Mouse (Mus musculus): ENCODE data around the gene Plpp2. TPM values are rescaled to one million over a fixed set of nuclear protein-coding genes. Genes with fewer than 3 reads are reported as not detected.

The Plpp2 gene
- polyA plus RNA-seq, 1 experiment from 2014 or later = 15.6 TPM

GRCm38 (mm10) chr10:79555238-79555724, 21.7 kb upstream of the Plpp2 start:
- DNase-seq (ENCODE audit: low spot score) (peak; percentile 48), ATAC-seq (replicated peaks; ENCODE audit: low FRiP score) (no peak; the same call in 1 of the 2 replicates)
- Histone ChIP-seq H3K9me3 (ENCODE audit: control insufficient read depth, low read length) (no peaks in the 10 kb centered on the region), H3K27ac (ENCODE audit: low read depth, low read length) (no peak overlapping the region), H3K4me3 (ENCODE audit: low read depth, low read length) (peak overlapping the region; percentile 96), H3K36me3 (ENCODE audit: control insufficient read depth, insufficient read depth, low read length) (no peaks in the 10 kb centered on the region), H3K4me1 (replicated peaks; ENCODE audit: control insufficient read depth, insufficient read depth, low read length) (peaks cover 2% of the 10 kb centered on the region; the same call in 1 of the 2 replicates), H3K4me2 (ENCODE audit: low read depth, low read length, severe bottlenecking) (peak overlapping the region; percentile 85), H3K9ac (ENCODE audit: low read length) (peak overlapping the region; percentile 97), H3K27me3 (ENCODE audit: control insufficient read depth, insufficient read depth, low read length) (no peaks in the 10 kb centered on the region)
- 24% methylated on average over 7 of the region's 7 CpGs for WGBS

GRCm38 (mm10) chr10:79554330-79555237, 21.0 kb upstream of the Plpp2 start, which contains the start of gene Mier2:
Gene Mier2, minus strand, starts transcription at chr10:79555199.
- no peak within 1 kb of the TSS for H3K27ac ChIP-seq (ENCODE audit: low read depth, low read length)
- ATAC-seq (replicated peaks; ENCODE audit: low FRiP score) (peak; percentile 91), DNase-seq (ENCODE audit: low spot score) (peak; percentile 91)
- no peaks in the 10 kb centered on the region for H3K27me3 ChIP-seq (ENCODE audit: control insufficient read depth, insufficient read depth, low read length)
- H3K36me3 ChIP-seq (ENCODE audit: control insufficient read depth, insufficient read depth, low read length) = no peaks in the 10 kb centered on the region; the same call in 1 of the 2 replicates
- peak within 1 kb of the TSS; percentile 96 for H3K4me3 ChIP-seq (ENCODE audit: low read depth, low read length)
- no peaks in the 10 kb centered on the region for H3K9me3 ChIP-seq (ENCODE audit: control insufficient read depth, low read length)
- H3K4me1 ChIP-seq (replicated peaks; ENCODE audit: control insufficient read depth, insufficient read depth, low read length) = peaks cover 2% of the 10 kb centered on the region; the same call in 1 of the 2 replicates
- peak within 1 kb of the TSS; percentile 85 for H3K4me2 ChIP-seq (ENCODE audit: low read depth, low read length, severe bottlenecking)
- H3K9ac ChIP-seq (ENCODE audit: low read length) = peak within 1 kb of the TSS; percentile 97
- 1% methylated on average over 76 of the region's 108 CpGs for WGBS

GRCm38 (mm10) chr10:79553691-79554090, 20.1 kb upstream of the Plpp2 start:
- peaks cover 8% of the 10 kb centered on the region for H3K36me3 ChIP-seq (ENCODE audit: control insufficient read depth, insufficient read depth, low read length)
- WGBS = 51% methylated on average over 10 of the region's 10 CpGs
- ATAC-seq (replicated peaks; ENCODE audit: low FRiP score) (no peak), DNase-seq (ENCODE audit: low spot score) (peak; percentile 48)
- peaks cover 2% of the 10 kb centered on the region; the same call in 1 of the 2 replicates for H3K4me1 ChIP-seq (replicated peaks; ENCODE audit: control insufficient read depth, insufficient read depth, low read length)
- peak overlapping the region; percentile 85 for H3K4me2 ChIP-seq (ENCODE audit: low read depth, low read length, severe bottlenecking)
- peak overlapping the region; percentile 97 for H3K9ac ChIP-seq (ENCODE audit: low read length)
- peak overlapping the region; percentile 96 for H3K4me3 ChIP-seq (ENCODE audit: low read depth, low read length)
- H3K9me3 ChIP-seq (ENCODE audit: control insufficient read depth, low read length) = no peaks in the 10 kb centered on the region
- H3K27me3 ChIP-seq (ENCODE audit: control insufficient read depth, insufficient read depth, low read length) = no peaks in the 10 kb centered on the region
- H3K27ac ChIP-seq (ENCODE audit: low read depth, low read length) = no peak overlapping the region

GRCm38 (mm10) chr10:79553176-79553575, 19.6 kb upstream of the Plpp2 start:
- no peak overlapping the region for H3K4me3 ChIP-seq (ENCODE audit: low read depth, low read length)
- DNase-seq (ENCODE audit: low spot score) = peak; percentile 48
- peak overlapping the region; percentile 85; the same call in 1 of the 2 replicates for H3K4me2 ChIP-seq (ENCODE audit: low read depth, low read length, severe bottlenecking)
- 92% methylated on average over 6 of the region's 6 CpGs for WGBS
- no peaks in the 10 kb centered on the region for H3K9me3 ChIP-seq (ENCODE audit: control insufficient read depth, low read length)
- no peak for ATAC-seq (replicated peaks; ENCODE audit: low FRiP score)
- H3K27ac ChIP-seq (ENCODE audit: low read depth, low read length) = no peak overlapping the region
- peaks cover 2% of the 10 kb centered on the region; the same call in 1 of the 2 replicates for H3K4me1 ChIP-seq (replicated peaks; ENCODE audit: control insufficient read depth, insufficient read depth, low read length)
- H3K9ac ChIP-seq (ENCODE audit: low read length) = no peak overlapping the region; the same call in 1 of the 2 replicates
- H3K27me3 ChIP-seq (ENCODE audit: control insufficient read depth, insufficient read depth, low read length) = no peaks in the 10 kb centered on the region
- peaks cover 11% of the 10 kb centered on the region for H3K36me3 ChIP-seq (ENCODE audit: control insufficient read depth, insufficient read depth, low read length)

- ATAC-seq (replicated peaks; ENCODE audit: low FRiP score) = no peak
- no peak overlapping the region for H3K9ac ChIP-seq (ENCODE audit: low read length)
- no peak overlapping the region for H3K27ac ChIP-seq (ENCODE audit: low read depth, low read length)
- H3K36me3 ChIP-seq (ENCODE audit: control insufficient read depth, insufficient read depth, low read length) = peaks cover 14% of the 10 kb centered on the region
- H3K4me1 ChIP-seq (replicated peaks; ENCODE audit: control insufficient read depth, insufficient read depth, low read length) = peaks cover 2% of the 10 kb centered on the region; the same call in 1 of the 2 replicates
- peak; percentile 43 for DNase-seq (ENCODE audit: low spot score)
- no peak overlapping the region for H3K4me2 ChIP-seq (ENCODE audit: low read depth, low read length, severe bottlenecking)
- WGBS = 94% methylated on average over 8 of the region's 8 CpGs
- H3K4me3 ChIP-seq (ENCODE audit: low read depth, low read length) = no peak overlapping the region
- no peaks in the 10 kb centered on the region for H3K27me3 ChIP-seq (ENCODE audit: control insufficient read depth, insufficient read depth, low read length)
- H3K9me3 ChIP-seq (ENCODE audit: control insufficient read depth, low read length) = no peaks in the 10 kb centered on the region
These were observed 18.9 kb upstream of the Plpp2 start for GRCm38 (mm10) chr10:79552531-79552930.

DNA sequence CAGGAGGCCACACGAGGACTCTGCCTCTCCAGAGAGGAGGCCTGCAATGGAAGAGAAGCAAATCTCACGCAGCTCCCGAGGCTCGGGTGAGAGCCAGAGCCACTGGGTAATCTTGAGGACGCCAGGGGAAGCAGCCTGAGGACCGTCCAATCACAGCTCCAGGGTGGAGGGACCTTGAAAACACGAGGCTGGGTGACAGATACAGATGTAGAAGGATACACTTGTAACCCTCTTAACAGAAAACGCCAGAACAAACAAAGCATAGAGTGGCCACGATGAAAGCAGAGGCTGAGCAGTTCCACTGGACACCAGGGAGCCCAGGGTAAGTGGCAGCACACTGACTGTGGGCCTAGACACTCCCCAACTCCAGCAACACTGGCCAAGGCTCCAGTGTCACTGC, 16.8 kb upstream of the Plpp2 start:
- WGBS = 88% methylated on average over 9 of the region's 9 CpGs
- no peak overlapping the region for H3K9ac ChIP-seq (ENCODE audit: low read length)
- H3K27ac ChIP-seq (ENCODE audit: low read depth, low read length) = no peak overlapping the region
- H3K9me3 ChIP-seq (ENCODE audit: control insufficient read depth, low read length) = no peaks in the 10 kb centered on the region
- ATAC-seq (replicated peaks; ENCODE audit: low FRiP score) (no peak), DNase-seq (ENCODE audit: low spot score) (no peak)
- peaks cover 19% of the 10 kb centered on the region for H3K36me3 ChIP-seq (ENCODE audit: control insufficient read depth, insufficient read depth, low read length)
- peaks cover 2% of the 10 kb centered on the region; the same call in 1 of the 2 replicates for H3K4me1 ChIP-seq (replicated peaks; ENCODE audit: control insufficient read depth, insufficient read depth, low read length)
- no peaks in the 10 kb centered on the region for H3K27me3 ChIP-seq (ENCODE audit: control insufficient read depth, insufficient read depth, low read length)
- no peak overlapping the region for H3K4me3 ChIP-seq (ENCODE audit: low read depth, low read length)
- no peak overlapping the region for H3K4me2 ChIP-seq (ENCODE audit: low read depth, low read length, severe bottlenecking)

DNA sequence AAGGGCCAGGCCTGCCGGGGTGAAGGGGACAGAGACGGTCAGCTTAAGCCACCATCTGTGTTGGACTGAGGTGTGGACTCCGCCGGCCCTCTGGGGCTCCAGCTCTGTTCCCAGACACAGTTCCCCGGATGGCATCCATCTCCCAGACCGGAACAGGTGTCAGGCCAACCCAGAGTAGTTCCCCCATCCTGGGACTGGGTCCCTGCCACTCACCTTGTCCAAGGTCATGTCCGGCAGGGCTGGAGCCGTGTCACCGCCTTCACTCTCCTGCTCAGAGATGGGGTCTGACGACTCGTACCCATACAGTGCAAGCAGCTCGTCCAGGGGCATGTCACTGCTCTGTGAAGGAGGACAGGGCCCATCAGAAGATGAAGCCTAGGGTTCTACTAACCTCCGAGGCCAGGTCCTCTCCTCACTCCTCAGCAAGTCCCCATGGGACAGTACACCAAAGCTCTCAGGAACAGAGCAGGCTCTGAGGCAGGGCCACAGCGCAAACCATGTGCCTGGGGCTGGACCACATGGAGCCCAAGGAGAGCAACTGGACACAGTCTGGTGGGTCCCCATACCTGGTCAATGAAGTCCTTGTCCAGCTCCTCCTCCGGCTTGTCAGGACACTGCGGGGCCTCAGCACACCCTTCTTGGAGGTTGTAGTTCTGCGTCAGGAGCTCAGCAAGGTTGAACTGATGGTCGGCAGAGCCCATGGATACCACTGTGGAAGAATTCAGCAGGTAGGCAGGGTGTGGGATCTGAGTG, 15.6 kb upstream of the Plpp2 start:
- DNase-seq (ENCODE audit: low spot score) (peak; percentile 45), ATAC-seq (replicated peaks; ENCODE audit: low FRiP score) (no peak)
- Histone ChIP-seq H3K9ac (ENCODE audit: low read length) (no peak overlapping the region), H3K27ac (ENCODE audit: low read depth, low read length) (no peak overlapping the region), H3K4me3 (ENCODE audit: low read depth, low read length) (no peak overlapping the region), H3K27me3 (ENCODE audit: control insufficient read depth, insufficient read depth, low read length) (no peaks in the 10 kb centered on the region), H3K4me2 (ENCODE audit: low read depth, low read length, severe bottlenecking) (no peak overlapping the region), H3K36me3 (ENCODE audit: control insufficient read depth, insufficient read depth, low read length) (peaks cover 25% of the 10 kb centered on the region), H3K9me3 (ENCODE audit: control insufficient read depth, low read length) (no peaks in the 10 kb centered on the region), H3K4me1 (replicated peaks; ENCODE audit: control insufficient read depth, insufficient read depth, low read length) (peaks cover 2% of the 10 kb centered on the region; the same call in 1 of the 2 replicates)
- WGBS = 96% methylated on average over 18 of the region's 18 CpGs

DNA sequence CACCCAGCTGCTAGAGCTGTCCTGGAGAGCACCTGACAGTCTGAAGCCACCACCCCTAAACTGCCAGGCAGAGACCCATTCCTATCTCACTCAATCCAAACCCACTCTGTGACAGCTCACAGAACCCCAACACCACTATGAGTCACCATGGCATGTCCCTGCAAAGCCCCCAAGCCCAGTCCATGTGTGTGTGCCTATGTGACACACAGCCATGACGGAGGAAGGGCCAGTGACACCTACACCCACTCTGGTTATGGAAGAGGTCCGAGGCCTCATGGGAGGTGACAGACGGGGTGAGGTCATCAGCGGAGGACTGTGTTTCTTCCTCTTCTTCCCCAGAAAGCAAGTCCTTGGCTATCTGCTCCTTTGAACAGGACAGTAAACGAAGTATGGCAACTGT, 14.9 kb upstream of the Plpp2 start:
- Histone ChIP-seq H3K4me1 (replicated peaks; ENCODE audit: control insufficient read depth, insufficient read depth, low read length) (0 out of 2 replicates have a peak, but pooled peaks cover 2% of the 10 kb centered on the region), H3K4me2 (ENCODE audit: low read depth, low read length, severe bottlenecking) (no peak overlapping the region), H3K36me3 (ENCODE audit: control insufficient read depth, insufficient read depth, low read length) (peaks cover 25% of the 10 kb centered on the region), H3K4me3 (ENCODE audit: low read depth, low read length) (no peak overlapping the region), H3K27me3 (ENCODE audit: control insufficient read depth, insufficient read depth, low read length) (no peaks in the 10 kb centered on the region), H3K9ac (ENCODE audit: low read length) (no peak overlapping the region), H3K9me3 (ENCODE audit: control insufficient read depth, low read length) (no peaks in the 10 kb centered on the region), H3K27ac (ENCODE audit: low read depth, low read length) (no peak overlapping the region)
- WGBS = 91% methylated on average over 5 of the region's 5 CpGs
- ATAC-seq (replicated peaks; ENCODE audit: low FRiP score) (no peak), DNase-seq (ENCODE audit: low spot score) (peak; percentile 46)

Data from forebrain, embryonic 11.5 days (tissue).